19 mouse cellular contexts compared by ENCODE assay signal in the genomic region with DNA sequence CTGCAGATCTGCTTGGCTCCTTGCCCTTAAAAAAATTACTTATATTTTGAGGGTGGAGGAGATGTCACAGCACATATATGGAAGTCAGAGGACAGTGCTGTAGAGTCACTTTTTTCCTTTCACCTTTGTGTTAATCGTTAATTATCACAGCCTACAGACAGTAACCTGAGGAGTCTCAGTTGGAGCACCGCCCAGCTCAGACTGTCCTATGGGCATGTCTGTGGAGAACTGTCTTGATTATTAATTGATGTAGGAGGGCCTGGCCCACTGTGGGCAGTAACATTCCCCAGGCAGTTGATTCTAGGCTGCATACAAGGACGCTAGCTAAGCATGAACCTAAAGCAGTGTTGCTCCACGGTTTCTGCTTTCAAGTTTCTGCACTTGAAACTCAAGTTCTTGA.
"Had no signal": no experiment of that assay in that cellular context is flagged by ENCODE, and none has a peak within 500 bp of the region (broad histone marks: within the 10 kb centered on the region; RNA-seq: fewer than 3 reads in every experiment).

No protein-coding gene starts in this region.

- DNase-seq: gastrocnemius, postnatal 14 days; gastrocnemius, postnatal 36 days; heart, adult 11 months; heart, adult 2 months; heart, postnatal 14 days; heart, postnatal 36 days; layer of hippocampus, adult 9-11 months; layer of hippocampus, postnatal 36 days; left cerebral cortex, postnatal 4 days had no signal

- H3K4me3 ChIP-seq: heart, adult 2 months; heart, embryonic 13.5 days; heart, embryonic 15.5 days; hindbrain, embryonic 13.5 days; hindbrain, embryonic 15.5 days; limb, embryonic 13.5 days; limb, embryonic 15.5 days; liver, embryonic 12.5 days had no signal

- ATAC-seq: hindbrain, postnatal 0 days; liver, embryonic 12.5 days had no signal

- H3K9ac ChIP-seq: heart, embryonic 13.5 days; heart, embryonic 15.5 days; hindbrain, embryonic 13.5 days; hindbrain, embryonic 15.5 days; limb, embryonic 13.5 days; limb, embryonic 15.5 days; liver, embryonic 12.5 days; liver, embryonic 14.5 days had no signal

- H3K27me3 ChIP-seq: heart, embryonic 13.5 days; heart, embryonic 15.5 days; hindbrain, embryonic 13.5 days; hindbrain, embryonic 15.5 days; limb, embryonic 13.5 days; limb, embryonic 15.5 days; liver, embryonic 12.5 days had no signal

- H3K36me3 ChIP-seq: heart, embryonic 13.5 days; heart, embryonic 15.5 days; hindbrain, embryonic 13.5 days; hindbrain, embryonic 15.5 days; limb, embryonic 13.5 days; limb, embryonic 15.5 days; liver, embryonic 12.5 days had no signal

- H3K9me3 ChIP-seq: heart, embryonic 13.5 days; heart, embryonic 15.5 days; hindbrain, embryonic 13.5 days; hindbrain, embryonic 15.5 days; limb, embryonic 13.5 days; limb, embryonic 15.5 days; liver, embryonic 12.5 days had no signal

- H3K4me2 ChIP-seq: heart, embryonic 11.5 days; heart, embryonic 13.5 days; heart, embryonic 15.5 days; hindbrain, embryonic 13.5 days; hindbrain, embryonic 15.5 days; limb, embryonic 13.5 days; limb, embryonic 15.5 days; liver, embryonic 12.5 days had no signal

- H3K27ac ChIP-seq: heart, adult 2 months; heart, embryonic 13.5 days; heart, embryonic 15.5 days; hindbrain, embryonic 13.5 days; hindbrain, embryonic 15.5 days; hindbrain, postnatal 0 days; limb, embryonic 13.5 days; limb, embryonic 15.5 days; liver, embryonic 12.5 days; liver, embryonic 14.5 days had no signal
